Mouse (Mus musculus) erythroblast, embryonic 14.5 days (primary cell): Measurements from ENCODE around the gene Edem3. TPM values are rescaled to one million over a fixed set of nuclear protein-coding genes. Genes with fewer than 3 reads are reported as not detected.
"Not testable (repeated sequence)": the region's sequence is repeated elsewhere in the genome, so short reads cannot be mapped to it uniquely, and the experiment has no call there.

Source experiments
- H3K27me3 ChIP-seq: 2 replicates; pipeline ENCODE4 v1.6.1; 2012; ENCODE audit warnings: inconsistent platforms; ENCODE audit not compliant: control insufficient read depth
- H3K36me3 ChIP-seq: 2 replicates; pipeline ENCODE4 v1.6.1; 2012; ENCODE audit warnings: mild to moderate bottlenecking, inconsistent platforms; ENCODE audit not compliant: control insufficient read depth
- H3K4me1 ChIP-seq: 2 replicates; pipeline ENCODE4 v1.6.1; 2012; ENCODE audit warnings: inconsistent platforms; ENCODE audit not compliant: control insufficient read depth
- H3K4me3 ChIP-seq: replicated peaks from 2 replicates; pipeline ENCODE3; 2012; ENCODE audit warnings: moderate library complexity, mild to moderate bottlenecking, inconsistent platforms
- H3K9me3 ChIP-seq: 2 replicates; pipeline ENCODE4 v1.6.1; 2012; ENCODE audit warnings: low read length, inconsistent platforms, mixed read lengths; ENCODE audit not compliant: control insufficient read depth
- GATA1 ChIP-seq: IDR thresholded peaks from 2 replicates; pipeline ENCODE4 v1.6.1; 2012; ENCODE audit warnings: low read length, inconsistent platforms, mixed read lengths
- TAL1 ChIP-seq: IDR thresholded peaks from 3 replicates; pipeline ENCODE4 v1.6.1; 2012; ENCODE audit warnings: low read length, inconsistent platforms, mixed read lengths
- polyA plus RNA-seq: library from polyadenylated mRNA; stranded (reverse); fragments of >175 nt; gene quantifications from 2 replicates; pipeline ENCODE4 v1.2.3, GENCODE M21; 2012

Gene Edem3
- polyA plus RNA-seq, 1 experiment: 0.09 TPM

DNA sequence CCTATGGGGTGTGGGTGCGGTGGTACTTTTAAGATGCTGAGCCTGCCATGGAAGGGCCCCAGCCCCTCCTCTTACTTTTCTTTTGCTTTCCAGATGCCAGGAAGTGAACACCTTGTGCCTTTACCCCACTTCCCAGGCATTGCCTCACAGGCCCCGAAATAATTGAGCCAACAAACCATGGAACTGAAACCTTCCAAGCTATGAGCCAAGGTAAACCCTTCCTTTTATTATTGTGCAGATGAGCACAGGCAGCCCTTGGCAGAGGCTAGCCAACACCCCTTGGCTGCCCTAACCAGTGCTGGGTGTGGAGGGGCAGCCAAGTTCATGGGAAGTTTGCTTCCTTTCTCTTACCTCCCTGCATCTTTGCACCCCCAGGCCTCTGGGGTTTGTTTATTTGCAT is 18.0 kb upstream of the Edem3 start:
- H3K4me3 ChIP-seq: no peak overlapping the region
- 0 out of 2 replicates have a peak, but pooled peaks cover 2% of the 10 kb centered on the region for H3K9me3 ChIP-seq
- TF ChIP-seq GATA1: no peak
- TF ChIP-seq TAL1: no peak

DNA sequence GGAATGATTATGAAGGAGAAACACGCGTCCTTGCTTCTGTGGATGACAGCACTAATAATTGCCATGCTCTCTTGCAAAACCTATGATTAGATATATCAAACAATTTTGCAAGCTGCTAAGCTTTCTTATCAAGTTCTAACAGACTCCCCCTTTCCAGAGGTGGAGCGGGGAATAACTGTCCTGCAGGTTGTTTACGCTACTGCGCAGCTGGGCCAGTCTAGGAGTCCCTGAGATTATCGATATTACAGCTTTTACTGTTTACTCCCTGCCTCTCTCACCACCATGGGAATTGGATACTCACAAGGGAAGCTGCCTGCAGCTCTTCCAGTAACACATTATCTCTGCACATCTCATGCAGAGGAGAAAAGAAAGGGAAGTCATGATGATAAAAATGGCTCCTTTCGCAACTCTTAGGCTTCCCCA is 14.0 kb upstream of the Edem3 start:
- TF ChIP-seq GATA1: no peak
- peak; percentile 40; the same call in 2 of the 3 replicates for TF ChIP-seq TAL1

More for the DNA sequence above, 18.0 kb upstream of the Edem3 start:
- Histone ChIP-seq H3K36me3 (no peaks in the 10 kb centered on the region), H3K27me3 (no peaks in the 10 kb centered on the region), H3K4me1 (peaks cover 17% of the 10 kb centered on the region)

DNA sequence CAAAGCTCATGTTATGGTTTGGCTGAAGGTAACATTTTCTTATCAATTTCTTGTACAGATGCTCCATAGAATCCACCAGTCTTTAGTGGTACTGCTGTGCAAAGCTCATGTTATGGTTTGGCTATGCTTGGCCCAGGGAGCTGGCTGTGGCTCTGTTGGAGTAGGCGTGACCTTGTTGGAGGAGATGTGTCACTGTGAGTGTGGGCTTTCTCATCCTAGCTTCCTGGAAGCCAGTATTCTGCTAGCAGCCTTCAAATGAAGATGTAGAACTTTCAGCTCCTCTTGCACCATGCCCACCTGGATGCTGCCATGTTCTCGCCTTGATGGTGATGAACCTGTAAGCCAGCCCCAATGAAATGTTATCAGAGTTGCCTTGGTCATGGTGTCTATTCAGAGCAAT is 5.3 kb upstream of the Edem3 start:
- H3K36me3 ChIP-seq, H3K9me3 ChIP-seq, H3K27me3 ChIP-seq, H3K4me3 ChIP-seq: not testable (repeated sequence)
- peaks cover 16% of the 10 kb centered on the region for H3K4me1 ChIP-seq

More for the DNA sequence above, 14.0 kb upstream of the Edem3 start:
- Histone ChIP-seq H3K36me3 (no peaks in the 10 kb centered on the region), H3K27me3 (no peaks in the 10 kb centered on the region), H3K9me3 (no peaks in the 10 kb centered on the region), H3K4me3 (no peak overlapping the region), H3K4me1 (peaks cover 18% of the 10 kb centered on the region)

DNA sequence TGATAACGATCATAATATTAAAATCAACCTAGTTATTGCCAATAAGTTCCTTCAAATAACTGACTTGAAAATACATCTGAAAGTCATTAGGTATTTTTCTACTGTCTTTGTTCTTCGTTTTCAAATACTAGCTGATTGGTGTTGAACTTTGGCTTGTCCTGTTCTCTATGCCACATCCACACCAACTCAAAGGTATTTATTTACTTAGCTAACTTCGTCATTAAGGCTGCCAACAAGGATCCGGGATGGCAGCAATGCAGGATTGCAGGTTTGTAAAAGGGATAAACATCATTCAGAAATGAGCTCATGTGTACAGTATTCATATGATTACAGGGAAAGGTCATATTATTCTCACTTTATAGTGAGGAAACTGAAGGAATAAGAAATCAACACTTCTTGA is 2.2 kb upstream of the Edem3 start:
- no peaks in the 10 kb centered on the region for H3K27me3 ChIP-seq
- no peaks in the 10 kb centered on the region for H3K36me3 ChIP-seq
- peaks cover 35% of the 10 kb centered on the region for H3K4me1 ChIP-seq
- H3K4me3 ChIP-seq: no peak overlapping the region
- no peaks in the 10 kb centered on the region for H3K9me3 ChIP-seq
- TF ChIP-seq TAL1 (no peak), GATA1 (no peak)

DNA sequence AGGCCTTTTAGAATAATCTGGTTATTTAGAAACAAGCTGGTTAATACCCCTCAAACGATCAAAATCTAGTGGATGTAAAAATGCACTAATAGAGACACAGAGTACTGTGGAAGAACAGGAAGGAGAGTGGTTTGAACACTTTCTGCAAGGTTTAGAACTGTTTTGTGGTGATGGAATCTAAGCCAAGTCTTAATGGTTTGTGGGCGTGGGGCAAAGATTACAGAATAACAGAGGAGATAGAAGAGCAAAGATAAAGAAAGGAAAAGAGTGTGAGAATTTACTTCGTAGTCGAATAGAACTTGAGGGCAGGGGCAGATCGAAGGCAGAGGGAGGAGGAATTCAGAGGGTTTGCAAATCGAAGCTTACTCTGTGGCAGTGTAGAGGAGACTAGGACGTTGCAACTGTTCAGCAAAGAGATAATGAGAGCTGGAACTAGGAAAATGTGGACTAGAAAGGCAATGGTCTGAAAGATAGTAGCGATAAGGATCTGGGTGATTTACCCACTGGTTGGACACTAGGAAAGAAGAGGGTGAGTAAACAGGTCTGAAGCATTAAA is 1.7 kb upstream of the Edem3 start:
- Histone ChIP-seq H3K27me3 (no peaks in the 10 kb centered on the region), H3K4me1 (peaks cover 39% of the 10 kb centered on the region), H3K4me3 (peak overlapping the region; percentile 14), H3K36me3 (no peaks in the 10 kb centered on the region), H3K9me3 (no peaks in the 10 kb centered on the region)
- TF ChIP-seq TAL1: no peak
- no peak for TF ChIP-seq GATA1

DNA sequence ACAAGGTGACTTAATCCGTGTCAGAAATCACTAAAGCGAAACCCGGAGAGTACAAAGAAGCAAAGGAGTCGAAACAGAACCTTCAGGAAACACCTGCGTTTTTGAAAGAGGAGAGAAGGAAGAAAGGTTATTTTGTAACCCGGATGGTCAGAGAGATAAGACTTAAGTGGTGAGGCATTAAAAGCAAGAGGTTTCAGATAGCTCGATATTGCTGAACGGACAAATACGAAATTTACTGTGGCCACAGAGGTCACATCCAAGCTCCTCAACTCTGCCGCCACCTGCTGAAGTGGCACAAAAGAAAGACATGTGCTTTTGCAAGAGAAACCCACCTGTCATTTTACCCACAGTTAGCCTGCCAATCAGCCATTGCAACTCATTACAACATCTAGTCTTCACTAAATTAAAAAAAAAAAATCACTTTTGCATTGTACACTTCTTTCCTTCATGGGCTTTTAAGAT is 1.1 kb upstream of the Edem3 start:
- H3K4me1 ChIP-seq: peaks cover 43% of the 10 kb centered on the region
- TF ChIP-seq GATA1: no peak
- no peak for TF ChIP-seq TAL1

DNA sequence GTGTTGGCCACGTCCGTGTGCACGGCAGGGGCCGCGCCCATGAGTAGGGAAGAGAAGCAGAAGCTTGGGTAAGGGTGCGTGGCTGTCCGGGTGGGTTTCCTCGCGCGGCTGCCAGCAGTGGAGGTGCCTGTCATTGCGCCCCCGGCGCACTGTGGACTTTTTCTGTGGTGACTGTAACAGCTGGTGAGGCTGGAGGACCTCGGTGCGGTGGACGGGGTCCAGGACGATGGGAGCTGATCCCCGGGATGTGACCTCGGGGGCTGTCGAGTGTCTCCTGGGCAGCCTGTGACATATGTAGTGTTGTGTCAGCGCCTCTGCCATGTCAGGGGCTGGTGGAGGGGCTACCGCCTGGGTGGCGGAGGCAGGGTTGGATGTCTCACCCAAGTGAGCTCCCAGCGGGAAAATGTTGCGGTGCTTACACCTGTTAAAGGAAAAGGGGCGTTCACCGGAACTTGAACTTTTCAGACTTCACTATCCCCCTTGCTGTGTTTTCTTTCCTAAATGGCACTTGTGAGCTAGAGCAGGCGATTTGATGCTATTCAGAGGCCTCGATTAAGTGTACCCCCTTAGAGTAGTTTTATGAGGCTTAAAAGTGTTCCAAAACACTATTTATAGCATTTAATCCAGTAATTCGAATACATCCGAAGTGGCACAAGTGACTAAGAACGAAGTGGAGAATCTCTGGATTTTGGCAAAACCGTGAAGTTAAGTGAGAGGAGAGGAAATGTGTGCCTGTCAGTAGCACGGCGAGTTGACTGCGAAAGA is 671 bp downstream of the Edem3 start:
- peak overlapping the region; percentile 99 for H3K4me3 ChIP-seq
- H3K9me3 ChIP-seq: no peaks in the 10 kb centered on the region
- H3K4me1 ChIP-seq: peaks cover 43% of the 10 kb centered on the region
- H3K36me3 ChIP-seq: peaks cover 8% of the 10 kb centered on the region
- H3K27me3 ChIP-seq: no peaks in the 10 kb centered on the region
- TF ChIP-seq TAL1 (no peak), GATA1 (no peak)

More for the DNA sequence above, 1.1 kb upstream of the Edem3 start:
- Histone ChIP-seq H3K4me3 (peak overlapping the region; percentile 99), H3K27me3 (no peaks in the 10 kb centered on the region), H3K9me3 (no peaks in the 10 kb centered on the region), H3K36me3 (no peaks in the 10 kb centered on the region)

DNA sequence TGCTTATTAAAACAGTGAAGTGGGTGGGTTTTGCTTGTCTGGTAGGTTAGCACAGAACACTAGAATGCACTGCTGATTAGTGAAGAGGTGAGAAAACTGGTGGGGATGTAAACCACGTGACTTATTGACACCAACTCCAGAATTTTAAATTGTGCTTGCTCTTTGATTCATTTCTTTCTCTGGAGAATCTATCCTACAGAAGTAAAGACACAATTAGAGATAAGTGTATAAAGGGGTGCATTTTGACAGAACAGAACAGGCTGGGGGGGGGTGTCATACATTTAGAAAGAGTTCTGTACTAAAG is 1.2 kb downstream of the Edem3 start:
- no peak for TF ChIP-seq TAL1
- TF ChIP-seq GATA1: no peak
- no peaks in the 10 kb centered on the region for H3K27me3 ChIP-seq
- peak overlapping the region; percentile 99 for H3K4me3 ChIP-seq
- no peaks in the 10 kb centered on the region for H3K9me3 ChIP-seq
- H3K36me3 ChIP-seq: peaks cover 13% of the 10 kb centered on the region
- peaks cover 43% of the 10 kb centered on the region for H3K4me1 ChIP-seq

DNA sequence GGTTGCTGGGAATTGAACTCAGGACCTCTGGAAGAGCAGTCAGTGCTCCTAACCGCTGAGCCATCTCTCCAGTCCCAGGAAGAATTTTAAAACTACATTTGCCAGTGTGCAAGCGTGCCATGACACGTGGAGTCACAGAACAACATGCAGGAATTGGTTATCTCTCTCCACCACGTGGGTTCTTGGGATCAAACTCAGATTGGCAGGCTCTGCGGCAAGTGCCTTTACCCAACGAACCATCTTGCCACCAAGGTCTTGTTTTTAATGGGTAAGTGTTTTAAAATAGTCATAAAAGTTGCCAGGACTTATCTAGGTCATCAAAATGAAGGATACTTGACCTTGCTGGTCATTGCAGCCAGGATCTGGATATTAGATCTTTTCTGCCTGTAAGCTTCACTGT is 3.1 kb downstream of the Edem3 start:
- Histone ChIP-seq H3K4me1 (peaks cover 39% of the 10 kb centered on the region), H3K4me3 (peak overlapping the region; percentile 5), H3K36me3 (peaks cover 28% of the 10 kb centered on the region), H3K9me3 (no peaks in the 10 kb centered on the region), H3K27me3 (no peaks in the 10 kb centered on the region)
- TF ChIP-seq TAL1 (no peak), GATA1 (no peak; the same call in 1 of the 2 replicates)

DNA sequence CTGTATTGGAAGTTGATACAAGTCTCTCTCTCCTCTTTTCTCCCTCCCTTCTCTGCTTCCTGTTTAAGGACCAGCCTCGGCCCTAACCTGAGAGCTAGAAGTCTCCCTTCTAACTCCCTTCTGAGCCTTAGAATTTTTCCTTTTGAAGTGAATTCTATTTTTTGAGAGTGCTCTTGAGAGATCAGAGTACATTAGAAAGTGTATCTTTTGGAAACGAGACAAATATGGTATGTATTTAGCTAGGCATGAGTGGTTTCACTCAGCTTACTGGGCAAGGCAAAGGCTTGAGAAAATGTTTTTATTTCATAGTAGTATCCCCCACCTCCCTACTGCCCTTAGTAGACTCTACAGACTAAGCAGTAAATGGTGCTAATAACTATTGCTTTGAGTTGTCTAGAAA is 3.8 kb downstream of the Edem3 start:
- Histone ChIP-seq H3K36me3 (peaks cover 28% of the 10 kb centered on the region), H3K4me3 (no peak overlapping the region), H3K4me1 (peaks cover 32% of the 10 kb centered on the region), H3K9me3 (no peaks in the 10 kb centered on the region), H3K27me3 (no peaks in the 10 kb centered on the region)
- TF ChIP-seq TAL1 (no peak), GATA1 (no peak)
